Mouse (Mus musculus) left cerebral cortex, adult 8-10 months (tissue): ENCODE data around the gene I0C0044D17Rik. TPM values are rescaled to one million over a fixed set of nuclear protein-coding genes. Genes with fewer than 3 reads are reported as not detected.

Experiments
- DNase-seq, 2 experiments: peaks; one replicate each; pipeline ENCODE4 v3.0.0; 2022; ENCODE audit warnings: low spot score in 2 of 2
- total RNA-seq, 4 experiments: library from RNA; stranded (reverse); gene quantifications; 2 replicates each; pipeline ENCODE4 v1.2.4; 2022

Gene I0C0044D17Rik
- total RNA-seq, 4 experiments from 2014 or later: not detected

DNA sequence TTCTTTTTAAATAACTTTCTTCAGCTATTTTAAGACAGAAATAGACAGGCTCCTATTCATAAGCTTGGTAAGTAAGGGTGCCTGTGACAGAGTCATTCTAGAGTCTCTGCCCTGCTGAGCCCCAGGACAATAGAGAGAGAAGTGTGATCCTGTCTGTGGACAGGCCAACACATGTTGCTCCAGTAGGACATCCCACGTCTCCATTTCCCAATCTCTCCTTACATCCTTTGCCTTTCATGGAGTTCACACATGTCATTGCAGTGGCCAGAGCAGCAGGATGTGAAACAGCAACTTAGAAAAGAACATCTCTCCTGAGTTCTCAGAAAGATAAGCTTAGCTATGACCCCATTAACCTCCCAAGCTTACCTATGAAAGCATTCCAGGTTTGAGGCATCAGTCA is 8.1 kb upstream of the I0C0044D17Rik start:
- DNase-seq: no peak

- no peak for DNase-seq
Observed at GRCm38 (mm10) chr4:98826701-98827100, 3.1 kb upstream of the I0C0044D17Rik start.

- DNase-seq: no peak
Observed at GRCm38 (mm10) chr4:98823047-98823446, 593 bp downstream of the I0C0044D17Rik start.

GRCm38 (mm10) chr4:98822478-98822877 is 1.2 kb downstream of the I0C0044D17Rik start:
- no peak for DNase-seq

DNA sequence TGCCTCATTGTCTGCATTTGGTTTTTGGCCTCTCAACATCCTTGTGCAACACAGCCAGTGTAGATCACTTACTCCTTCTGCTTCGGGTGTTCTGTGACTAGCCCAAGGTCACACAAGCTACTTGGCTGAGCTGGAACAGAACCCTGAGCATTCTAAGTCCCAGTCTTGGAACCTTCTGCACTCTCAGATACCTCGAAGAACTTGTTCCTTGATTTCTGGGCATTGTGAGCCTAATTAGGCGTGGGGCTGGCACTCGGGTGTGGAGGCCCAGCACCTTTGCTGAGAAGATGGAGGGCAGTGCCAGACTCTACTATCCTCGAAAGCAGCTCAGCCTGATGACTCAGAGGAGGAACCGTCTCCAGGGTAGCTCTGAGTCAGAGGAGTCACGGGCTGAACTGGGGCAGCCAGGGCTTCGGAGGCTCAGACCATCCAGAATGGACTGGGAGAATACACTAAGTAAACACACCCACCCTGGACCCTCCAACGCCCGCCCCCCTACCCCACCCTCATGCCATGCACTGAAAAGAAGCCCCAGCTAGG is 4.4 kb downstream of the I0C0044D17Rik start:
- no peak for DNase-seq

DNA sequence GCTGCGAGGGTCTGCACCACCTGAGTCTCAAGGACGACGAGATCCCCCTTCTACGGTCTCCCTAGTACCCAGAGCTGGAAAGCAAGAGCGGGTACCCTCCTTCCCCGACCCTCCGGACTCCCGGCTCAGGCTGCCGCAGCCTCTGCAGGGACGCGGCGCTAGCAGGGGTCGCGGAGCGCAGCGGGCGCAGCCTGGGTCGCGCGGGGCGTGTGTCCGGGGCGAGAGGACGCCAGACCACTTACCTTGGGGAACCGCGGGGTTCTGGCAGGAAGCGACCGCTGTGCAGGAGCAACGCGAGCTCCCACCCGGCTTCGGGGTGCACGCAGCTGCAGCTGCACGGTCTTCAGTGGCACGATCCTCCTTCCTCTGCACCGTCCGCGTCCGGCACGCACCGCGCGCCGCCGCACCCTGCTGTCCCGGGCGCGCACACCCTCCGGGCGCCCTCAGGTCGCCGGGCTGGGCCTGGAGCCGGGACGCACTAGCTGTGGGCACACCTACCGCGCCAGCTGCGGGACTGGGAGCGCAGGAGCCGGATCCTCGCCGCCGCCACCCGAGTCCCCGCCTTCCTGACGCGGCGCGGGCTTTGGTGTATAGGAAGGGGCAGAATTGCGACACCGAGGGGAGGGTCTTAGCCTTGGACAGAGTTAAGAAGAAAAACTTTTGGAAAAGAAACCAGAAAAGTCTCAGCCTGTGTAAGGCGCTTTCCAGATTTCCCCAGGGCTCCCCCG is 6.3 kb downstream of the I0C0044D17Rik start, which contains the start of gene Kank4:
TSS of gene Kank4 (minus strand) at position 354 of the 728 bp plus-strand sequence.
- no peak for DNase-seq

DNA sequence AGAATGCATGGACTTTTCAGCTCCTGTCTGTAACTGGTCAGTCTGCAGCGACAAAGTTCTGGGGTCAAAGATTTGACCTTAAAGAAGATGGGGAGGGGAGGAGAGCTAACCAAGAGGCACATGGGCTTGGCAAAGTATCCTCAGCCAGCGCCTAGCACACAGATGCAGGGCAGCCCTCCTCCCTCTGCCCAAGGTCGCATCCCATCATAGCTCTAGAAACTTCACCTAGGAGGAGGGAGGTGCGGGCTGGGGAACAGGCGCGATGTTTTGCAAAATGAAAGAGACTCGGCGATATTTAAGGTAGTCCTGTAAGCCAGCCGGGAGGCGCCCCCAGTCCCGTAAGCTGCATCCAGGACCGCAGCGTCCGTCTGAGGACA is 6.8 kb downstream of the I0C0044D17Rik start:
- no peak for DNase-seq

DNA sequence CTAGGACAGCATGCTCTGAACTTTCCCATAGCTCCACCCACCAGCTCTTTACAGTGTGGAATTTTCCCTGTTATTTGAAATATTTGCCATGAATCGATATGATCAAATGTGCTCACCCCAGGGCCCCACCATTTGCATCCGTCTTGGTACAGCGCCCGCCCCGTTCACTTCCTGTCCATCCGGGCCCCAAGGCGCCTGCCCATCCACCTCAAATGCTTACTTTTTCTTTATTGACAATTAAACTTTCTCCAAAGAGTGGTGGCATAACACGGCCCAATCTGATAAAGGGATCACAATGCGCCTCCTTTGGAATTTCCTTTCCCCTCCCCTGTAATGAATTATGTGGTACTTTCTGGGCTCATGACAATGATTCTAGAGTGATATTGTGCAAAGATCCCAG is 17.3 kb downstream of the I0C0044D17Rik start:
- DNase-seq: no peak

DNA sequence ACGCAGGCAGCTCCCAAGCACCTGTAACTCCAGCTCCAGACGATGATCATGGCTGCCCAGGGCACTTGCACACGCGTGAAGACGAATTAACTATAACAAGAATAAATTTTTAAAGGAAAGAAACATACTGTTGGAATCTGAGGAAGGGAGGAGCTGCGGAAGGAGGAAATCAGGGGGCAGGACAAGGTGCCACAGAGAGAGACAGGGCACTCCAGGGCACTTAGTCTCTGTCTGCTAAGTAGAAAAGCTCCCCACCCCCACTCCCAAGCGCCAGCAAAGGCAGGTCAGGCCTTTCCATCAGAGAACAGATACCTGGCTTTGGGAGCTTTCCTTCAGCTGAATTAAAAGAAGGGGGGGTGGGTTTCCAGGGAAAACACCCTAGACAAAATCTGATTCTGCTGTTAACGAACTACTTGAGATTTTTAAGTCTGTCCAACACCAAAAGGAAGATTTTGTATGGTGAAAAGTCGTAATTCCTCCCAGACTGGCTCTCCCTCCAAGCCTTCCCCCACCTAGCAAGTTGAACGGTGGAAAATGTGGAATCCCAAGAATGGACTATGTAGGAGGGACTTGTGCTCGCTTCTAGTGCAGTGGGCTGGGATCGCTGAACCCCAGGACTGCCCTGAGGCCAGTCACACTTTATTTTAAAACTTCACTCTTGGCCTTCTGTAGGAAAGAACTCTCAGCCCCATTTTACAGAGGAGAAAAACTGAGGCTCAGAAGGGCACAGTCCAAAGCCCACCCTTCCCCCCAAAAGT is 18.2 kb downstream of the I0C0044D17Rik start:
- no peak for DNase-seq

- DNase-seq: no peak
Observed at GRCm38 (mm10) chr4:98804476-98805134, 19.0 kb downstream of the I0C0044D17Rik start.

DNA sequence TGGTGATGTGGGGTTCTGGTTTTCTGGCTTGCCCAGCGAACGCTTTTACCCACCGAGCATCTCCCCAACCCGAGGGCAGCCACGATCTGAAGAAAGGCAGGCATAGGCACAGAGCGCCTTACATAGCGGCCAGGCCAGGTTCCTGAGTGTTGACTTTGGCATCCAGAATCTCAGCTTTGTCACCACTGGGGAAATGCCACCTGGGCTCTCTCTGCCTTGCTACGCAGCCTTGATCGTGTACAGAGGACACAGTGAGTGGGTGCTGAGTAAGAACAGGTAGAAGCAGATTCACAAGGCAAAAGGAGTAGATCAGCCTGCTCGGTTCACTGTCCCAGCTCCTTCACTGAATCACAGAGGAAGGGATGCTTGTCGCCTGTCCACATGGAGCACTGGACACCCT is 21.9 kb downstream of the I0C0044D17Rik start:
- DNase-seq: no peak

- no peak for DNase-seq
Observed at GRCm38 (mm10) chr4:98800824-98801223, 22.8 kb downstream of the I0C0044D17Rik start.

DNA sequence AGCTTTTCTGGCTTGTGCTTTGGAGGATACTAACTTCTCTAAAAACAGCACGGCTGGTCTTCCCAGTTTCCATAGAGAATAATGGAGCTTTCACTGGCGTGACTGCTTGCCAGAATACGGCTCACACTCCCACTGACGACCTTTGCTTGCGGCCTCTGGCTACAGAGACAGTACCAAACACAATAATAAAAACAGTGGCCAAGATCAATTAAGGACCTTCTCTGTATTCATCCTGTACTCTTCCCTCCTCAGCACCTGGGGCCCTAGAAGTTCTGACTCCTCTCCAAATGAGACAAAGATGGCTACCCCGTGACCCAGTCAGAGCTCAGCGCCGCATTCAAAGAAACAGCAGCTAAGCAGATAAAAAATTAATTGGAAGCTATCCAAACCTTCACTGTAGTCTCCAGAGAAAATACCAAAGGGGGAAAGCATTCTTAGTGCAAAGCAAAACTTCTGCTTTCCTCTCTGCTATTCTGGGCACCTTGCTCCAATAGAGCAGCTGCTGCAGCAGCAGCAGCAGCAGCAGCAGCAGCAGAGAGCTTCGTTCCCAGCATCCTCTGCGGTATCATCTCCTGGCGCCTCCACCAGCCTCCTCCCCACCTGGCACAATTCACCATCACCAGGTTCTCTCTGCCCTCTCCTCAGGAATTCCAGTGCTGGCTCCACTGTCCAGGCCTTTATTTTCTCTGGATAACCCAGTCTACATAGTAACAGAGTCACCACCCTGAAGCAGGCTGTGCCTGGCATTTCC is 26.9 kb downstream of the I0C0044D17Rik start:
- DNase-seq: no peak

DNA sequence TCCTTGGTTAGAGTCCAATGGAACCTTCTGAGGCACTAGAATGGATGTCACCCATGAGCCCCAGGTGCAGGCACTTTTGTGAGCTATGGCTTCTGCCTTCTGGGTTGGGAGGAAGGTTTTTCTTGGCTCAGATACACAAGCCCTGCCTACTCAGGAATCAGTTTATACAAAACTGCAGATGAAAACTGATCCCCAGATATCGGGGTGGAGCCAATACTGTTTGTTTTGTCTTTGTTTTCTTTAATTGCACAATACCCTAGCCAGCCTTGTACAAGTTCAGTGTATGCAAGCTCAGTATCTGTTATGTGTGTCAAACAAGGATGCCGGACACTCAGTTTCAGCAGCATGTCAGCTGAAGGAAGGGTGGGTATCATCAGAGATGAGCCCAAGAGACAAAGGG is 28.4 kb downstream of the I0C0044D17Rik start:
- DNase-seq: no peak

DNA sequence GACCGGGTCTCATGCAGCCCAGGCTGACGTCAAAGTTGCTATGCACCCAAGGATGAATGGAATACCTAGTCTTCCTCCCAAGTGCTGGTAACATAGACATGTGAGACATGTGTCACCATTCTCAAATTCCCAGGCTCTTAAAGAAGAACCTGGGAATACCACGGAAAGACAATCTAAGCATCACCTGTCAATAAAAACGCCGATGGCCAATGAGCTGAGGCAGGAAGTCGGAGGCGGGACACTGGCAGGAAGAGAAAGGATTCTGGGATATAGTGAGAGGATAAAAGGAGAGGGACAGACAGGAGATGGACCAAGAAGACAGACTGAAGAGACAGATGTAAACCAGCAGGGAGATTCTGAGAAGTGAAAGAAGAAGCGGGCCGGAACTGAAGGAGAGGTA is 30.2 kb downstream of the I0C0044D17Rik start:
- no peak for DNase-seq

DNA sequence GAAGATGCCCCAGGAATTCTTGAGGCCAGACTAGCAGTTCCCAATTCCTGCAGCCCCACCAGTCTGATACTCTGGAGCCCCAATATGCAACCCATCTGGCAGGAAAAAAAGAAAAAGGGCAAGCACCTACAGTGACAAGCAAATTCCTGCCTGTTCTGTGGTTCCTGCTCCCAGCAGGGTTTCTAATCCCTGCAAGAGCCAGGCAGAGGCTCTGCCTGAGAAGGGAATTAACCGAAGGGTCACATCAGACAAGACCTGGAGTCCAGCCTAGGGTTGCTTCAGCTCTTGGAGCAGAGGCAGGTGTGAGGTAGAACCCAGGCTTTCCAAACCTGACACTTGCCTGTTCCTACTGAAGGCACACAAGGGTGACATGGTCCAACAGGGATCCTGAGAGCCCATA is 32.9 kb downstream of the I0C0044D17Rik start:
- no peak for DNase-seq

DNA sequence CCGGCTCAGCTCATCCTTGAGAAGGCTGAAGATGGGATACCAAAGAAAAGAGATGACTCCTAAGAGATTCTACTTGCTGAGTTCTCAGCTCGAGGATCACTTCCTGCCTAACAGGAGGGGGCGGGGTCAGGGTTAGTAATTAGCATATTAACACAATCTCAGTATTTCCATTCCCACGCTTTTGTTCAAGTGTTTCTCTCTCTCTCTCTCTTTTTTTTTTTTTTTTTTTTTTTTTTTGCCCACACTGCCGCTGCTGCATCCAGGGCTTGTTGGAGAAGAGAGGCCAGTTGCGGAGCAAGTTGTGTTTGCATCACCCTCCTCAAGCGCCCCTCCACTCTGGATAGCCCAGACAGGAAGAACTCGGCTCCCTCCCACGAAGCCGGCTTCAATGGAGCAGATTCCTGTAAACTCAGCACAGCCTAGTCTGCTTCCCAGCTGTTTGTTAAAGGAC is 33.8 kb downstream of the I0C0044D17Rik start:
- no peak for DNase-seq

DNA sequence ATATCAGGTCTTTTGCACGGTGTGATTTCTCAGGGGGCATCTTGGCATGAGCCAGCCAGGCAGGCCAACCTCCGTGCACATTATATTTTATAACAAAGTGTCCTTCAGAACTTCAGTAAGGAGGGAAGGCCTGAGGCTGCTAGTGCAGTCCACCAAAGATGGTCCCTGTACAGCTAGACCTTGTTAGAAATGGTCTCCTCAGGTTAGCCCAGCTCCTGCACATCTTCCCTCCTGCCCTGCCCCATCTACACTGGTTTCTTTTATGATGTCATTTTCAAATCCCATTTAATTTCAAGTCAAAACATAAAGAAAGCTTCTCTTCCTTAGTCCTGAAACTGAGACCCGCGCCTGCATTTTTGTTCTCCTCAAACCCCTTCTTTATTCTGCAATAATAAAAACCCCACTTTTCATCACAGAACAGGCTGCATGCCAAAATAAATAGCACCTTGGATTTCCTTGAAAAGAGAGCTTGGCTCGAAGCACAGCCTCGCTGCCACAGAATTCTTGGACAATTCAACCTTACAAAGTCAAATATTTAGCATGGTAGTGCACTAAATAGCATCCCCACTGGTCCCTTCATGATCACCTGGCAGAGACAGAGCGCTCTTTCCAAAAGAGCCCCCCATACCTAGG is 34.4 kb downstream of the I0C0044D17Rik start:
- DNase-seq: no peak

DNA sequence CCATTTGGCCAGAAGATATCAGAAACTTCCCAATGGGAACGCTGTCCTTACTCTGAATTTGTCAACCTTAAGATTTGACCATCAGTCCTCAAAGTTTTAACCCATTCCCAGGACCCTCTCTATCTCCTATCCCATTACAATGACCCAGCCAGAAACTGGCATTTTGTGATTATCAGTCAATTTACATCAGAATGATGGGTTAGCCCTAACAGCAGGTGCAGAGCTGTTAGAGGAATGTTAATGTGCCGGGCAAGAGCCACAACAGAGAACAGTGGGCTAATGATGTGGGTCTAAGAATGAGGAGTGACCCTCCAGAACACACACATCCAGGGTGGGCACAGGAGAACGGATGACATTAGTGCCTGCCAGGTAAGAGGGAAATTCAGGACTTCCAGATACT is 37.4 kb downstream of the I0C0044D17Rik start:
- DNase-seq: no peak

GRCm38 (mm10) chr4:98785851-98786250 is 37.8 kb downstream of the I0C0044D17Rik start:
- DNase-seq: no peak

- no peak for DNase-seq
Observed at GRCm38 (mm10) chr4:98778219-98778618, 45.4 kb downstream of the I0C0044D17Rik start.
